Mouse (Mus musculus): ENCODE results near the gene Dis3l2. TPM values are rescaled to one million over a fixed set of nuclear protein-coding genes. Genes with fewer than 3 reads are reported as not detected.

The Dis3l2 gene
- total and polyA plus RNA-seq, 3 experiments, result 11.6 to 44.3 (median 31.5) TPM

GRCm38 (mm10) chr1:86696948-86697347 lies 6.7 kb upstream of the Dis3l2 start:
- no peak for DNase-seq (ENCODE audit: low spot score)
- no peak overlapping the region for H3K4me3 ChIP-seq (ENCODE audit: low read depth, low read length)
- peaks cover 27% of the 10 kb centered on the region for H3K4me1 ChIP-seq (ENCODE audit: insufficient read depth, low read depth, low read length)
- TF ChIP-seq TAL1 (conservative IDR thresholded peaks at IDR 0.05; ENCODE audit: low read depth, low read length) (no peak), CTCF (IDR thresholded peaks at IDR 0.05; ENCODE audit: low read depth, low read length) (peak; percentile 14; the same call in 1 of the 2 replicates)
- no peaks in the 10 kb centered on the region for H3K9me3 ChIP-seq (replicated peaks)
- peaks cover 6% of the 10 kb centered on the region for H3K27me3 ChIP-seq (ENCODE audit: insufficient read depth, low read length)
- no peaks in the 10 kb centered on the region for H3K36me3 ChIP-seq (replicated peaks)
- ATAC-seq (ENCODE audit: extremely low read depth, insufficient number of reproducible peaks, low FRiP score, poor library complexity, severe bottlenecking), result no peak

- DNase-seq (ENCODE audit: low spot score) (no peak), ATAC-seq (ENCODE audit: extremely low read depth, insufficient number of reproducible peaks, low FRiP score, poor library complexity, severe bottlenecking) (no peak)
- peaks cover under 1% of the 10 kb centered on the region; the same call in 1 of the 2 replicates for H3K27me3 ChIP-seq (ENCODE audit: insufficient read depth, low read length)
- H3K36me3 ChIP-seq (replicated peaks), result no peaks in the 10 kb centered on the region
- peaks cover 36% of the 10 kb centered on the region for H3K4me1 ChIP-seq (ENCODE audit: insufficient read depth, low read depth, low read length)
- TF ChIP-seq POLR2AphosphoS5 (IDR thresholded peaks at IDR 0.05; ENCODE audit: insufficient replicate concordance, low read depth, low read length) (no peak), TAL1 (conservative IDR thresholded peaks at IDR 0.05; ENCODE audit: low read depth, low read length) (no peak), GATA2 (IDR thresholded peaks at IDR 0.05; ENCODE audit: borderline replicate concordance, low read depth, low read length) (no peak), CTCF (IDR thresholded peaks at IDR 0.05; ENCODE audit: low read depth, low read length) (no peak), GATA1 (IDR thresholded peaks at IDR 0.05; ENCODE audit: borderline replicate concordance, low read length) (no peak)
- H3K9me3 ChIP-seq (replicated peaks), result no peaks in the 10 kb centered on the region
- H3K4me3 ChIP-seq (ENCODE audit: low read depth, low read length), result no peak overlapping the region
These were observed 4.9 kb upstream of the Dis3l2 start for GRCm38 (mm10) chr1:86698721-86699120.

GRCm38 (mm10) chr1:86699346-86700136 lies 4.1 kb upstream of the Dis3l2 start:
- TF ChIP-seq GATA2 (IDR thresholded peaks at IDR 0.05; ENCODE audit: borderline replicate concordance, low read depth, low read length), result no peak
- no peak for TF ChIP-seq TAL1 (conservative IDR thresholded peaks at IDR 0.05; ENCODE audit: low read depth, low read length)
- TF ChIP-seq POLR2AphosphoS5 (IDR thresholded peaks at IDR 0.05; ENCODE audit: insufficient replicate concordance, low read depth, low read length), result no peak
- TF ChIP-seq GATA1 (IDR thresholded peaks at IDR 0.05; ENCODE audit: borderline replicate concordance, low read length), result no peak
- no peak for TF ChIP-seq CTCF (IDR thresholded peaks at IDR 0.05; ENCODE audit: low read depth, low read length)
- DNase-seq (ENCODE audit: low spot score) (no peak), ATAC-seq (ENCODE audit: extremely low read depth, insufficient number of reproducible peaks, low FRiP score, poor library complexity, severe bottlenecking) (no peak)
- Histone ChIP-seq H3K9me3 (replicated peaks) (no peaks in the 10 kb centered on the region), H3K4me1 (ENCODE audit: insufficient read depth, low read depth, low read length) (peaks cover 36% of the 10 kb centered on the region), H3K36me3 (replicated peaks) (no peaks in the 10 kb centered on the region), H3K4me3 (ENCODE audit: low read depth, low read length) (no peak overlapping the region), H3K27me3 (ENCODE audit: insufficient read depth, low read length) (no peaks in the 10 kb centered on the region)

- Histone ChIP-seq H3K36me3 (replicated peaks) (peaks cover 1% of the 10 kb centered on the region), H3K27me3 (ENCODE audit: insufficient read depth, low read length) (no peaks in the 10 kb centered on the region), H3K9me3 (replicated peaks) (no peaks in the 10 kb centered on the region), H3K4me1 (ENCODE audit: insufficient read depth, low read depth, low read length) (peaks cover 42% of the 10 kb centered on the region), H3K4me3 (ENCODE audit: low read depth, low read length) (peak overlapping the region; percentile 27; the same call in 1 of the 2 replicates)
- DNase-seq (ENCODE audit: low spot score) (peak; percentile 38), ATAC-seq (ENCODE audit: extremely low read depth, insufficient number of reproducible peaks, low FRiP score, poor library complexity, severe bottlenecking) (peak; percentile 36)
- TF ChIP-seq POLR2AphosphoS5 (IDR thresholded peaks at IDR 0.05; ENCODE audit: insufficient replicate concordance, low read depth, low read length), result no peak
- TF ChIP-seq TAL1 (conservative IDR thresholded peaks at IDR 0.05; ENCODE audit: low read depth, low read length), result peak; percentile 43; the same call in 1 of the 2 replicates
- TF ChIP-seq GATA1 (IDR thresholded peaks at IDR 0.05; ENCODE audit: borderline replicate concordance, low read length), result no peak
- no peak for TF ChIP-seq GATA2 (IDR thresholded peaks at IDR 0.05; ENCODE audit: borderline replicate concordance, low read depth, low read length)
- TF ChIP-seq CTCF (IDR thresholded peaks at IDR 0.05; ENCODE audit: low read depth, low read length), result no peak
These were observed 3.2 kb upstream of the Dis3l2 start for GRCm38 (mm10) chr1:86700367-86700766.

- DNase-seq (ENCODE audit: low spot score), result no peak
- no peak for ATAC-seq (ENCODE audit: extremely low read depth, insufficient number of reproducible peaks, low FRiP score, poor library complexity, severe bottlenecking)
- Histone ChIP-seq H3K4me1 (ENCODE audit: insufficient read depth, low read depth, low read length) (peaks cover 44% of the 10 kb centered on the region), H3K4me3 (ENCODE audit: low read depth, low read length) (peak overlapping the region; percentile 81), H3K36me3 (replicated peaks) (peaks cover 7% of the 10 kb centered on the region), H3K9me3 (replicated peaks) (no peaks in the 10 kb centered on the region), H3K27me3 (ENCODE audit: insufficient read depth, low read length) (no peaks in the 10 kb centered on the region)
- TF ChIP-seq GATA2 (IDR thresholded peaks at IDR 0.05; ENCODE audit: borderline replicate concordance, low read depth, low read length) (no peak), CTCF (IDR thresholded peaks at IDR 0.05; ENCODE audit: low read depth, low read length) (no peak), POLR2AphosphoS5 (IDR thresholded peaks at IDR 0.05; ENCODE audit: insufficient replicate concordance, low read depth, low read length) (no peak), GATA1 (IDR thresholded peaks at IDR 0.05; ENCODE audit: borderline replicate concordance, low read length) (no peak), TAL1 (conservative IDR thresholded peaks at IDR 0.05; ENCODE audit: low read depth, low read length) (no peak)
These were observed 338 bp downstream of the Dis3l2 start for GRCm38 (mm10) chr1:86703965-86704326.

GRCm38 (mm10) chr1:86705461-86705860 lies 1.9 kb downstream of the Dis3l2 start:
- Histone ChIP-seq H3K4me3 (ENCODE audit: low read depth, low read length) (peak overlapping the region; percentile 36), H3K27me3 (ENCODE audit: insufficient read depth, low read length) (no peaks in the 10 kb centered on the region), H3K9me3 (replicated peaks) (no peaks in the 10 kb centered on the region), H3K36me3 (replicated peaks) (peaks cover 7% of the 10 kb centered on the region), H3K4me1 (ENCODE audit: insufficient read depth, low read depth, low read length) (peaks cover 45% of the 10 kb centered on the region)
- no peak for TF ChIP-seq CTCF (IDR thresholded peaks at IDR 0.05; ENCODE audit: low read depth, low read length)
- no peak for TF ChIP-seq GATA1 (IDR thresholded peaks at IDR 0.05; ENCODE audit: borderline replicate concordance, low read length)
- TF ChIP-seq TAL1 (conservative IDR thresholded peaks at IDR 0.05; ENCODE audit: low read depth, low read length), result no peak
- no peak for TF ChIP-seq POLR2AphosphoS5 (IDR thresholded peaks at IDR 0.05; ENCODE audit: insufficient replicate concordance, low read depth, low read length)
- no peak for TF ChIP-seq GATA2 (IDR thresholded peaks at IDR 0.05; ENCODE audit: borderline replicate concordance, low read depth, low read length)
- DNase-seq (ENCODE audit: low spot score) (no peak), ATAC-seq (ENCODE audit: extremely low read depth, insufficient number of reproducible peaks, low FRiP score, poor library complexity, severe bottlenecking) (no peak)

Data from G1E (cell line).